Mouse (Mus musculus) kidney, postnatal 0 days (tissue): ENCODE measurements around the gene Ints6. TPM values are rescaled to one million over a fixed set of nuclear protein-coding genes. Genes with fewer than 3 reads are reported as not detected.

Source experiments
- ATAC-seq: fragments of 200-750 bp; cut with Nextera tagmentation; replicated peaks from 2 replicates; pipeline ENCODE4 v1.8.0; 2017; ENCODE audit warnings: low read depth, moderate number of reproducible peaks, moderate TSS enrichment, moderate library complexity; ENCODE audit not compliant: low FRiP score
- DNase-seq: peaks from one replicate; pipeline ENCODE4 v3.0.0-alpha.2; 2016; ENCODE audit warnings: low spot score
- H3K27ac ChIP-seq: fragments of 300-500 bp; sonication (generic); 2 replicates; pipeline ENCODE4 v1.5.1; 2014; ENCODE audit warnings: mild to moderate bottlenecking
- H3K27me3 ChIP-seq: fragments of 300-500 bp; sonication (generic); 2 replicates; pipeline ENCODE4 v1.6.1; 2014; ENCODE audit warnings: low read length, mixed read lengths; ENCODE audit not compliant: insufficient read depth
- H3K36me3 ChIP-seq: fragments of 300-500 bp; sonication (generic); 2 replicates; pipeline ENCODE4 v1.6.1; 2014; ENCODE audit warnings: low read length, mixed read lengths; ENCODE audit not compliant: insufficient read depth
- H3K4me1 ChIP-seq: fragments of 300-500 bp; sonication (generic); replicated peaks from 2 replicates; pipeline ENCODE4 v1.6.1; 2014; ENCODE audit warnings: antibody characterized with exemption, low read length, mixed read lengths; ENCODE audit not compliant: insufficient read depth
- H3K4me2 ChIP-seq: fragments of 300-500 bp; sonication (generic); 2 replicates; pipeline ENCODE4 v1.6.1; 2014; ENCODE audit warnings: mild to moderate bottlenecking, low read length, moderate library complexity, mixed read lengths
- H3K4me3 ChIP-seq: fragments of 300-500 bp; sonication (generic); replicated peaks from 2 replicates; pipeline ENCODE4 v1.5.1; 2014; ENCODE audit warnings: low read depth, low read length
- H3K9ac ChIP-seq: fragments of 300-500 bp; sonication (generic); 2 replicates; pipeline ENCODE4 v1.6.1; 2014; ENCODE audit warnings: low read depth, low read length
- H3K9me3 ChIP-seq: fragments of 300-500 bp; sonication (generic); replicated peaks from 2 replicates; pipeline ENCODE4 v1.6.1; 2016; ENCODE audit warnings: low read length, inconsistent platforms, mixed read lengths
- CTCF ChIP-seq: IDR thresholded peaks from 2 replicates; pipeline ENCODE4 v1.5.1; 2016; ENCODE audit warnings: antibody characterized with exemption, low read depth, mild to moderate bottlenecking, moderate library complexity
- WGBS: fragments of 180-500 bp; shearing (Covaris S2); extraction: QIAGEN DNeasy Blood & Tissue Kit; methylation state at CpG from one replicate; pipeline ENCODE4 v1.1.7; 2014; 5-methylcytosine and 5-hydroxymethylcytosine counted together
- polyA plus RNA-seq: library from polyadenylated mRNA; unstranded; fragments of >200 nt; fragmentation: Nextera tagmentation; extraction: Ambion mirVana; gene quantifications from 2 replicates; pipeline ENCODE4 v1.2.1, GENCODE M21; 2015

Gene Ints6
- polyA plus RNA-seq, 1 experiment from 2014 or later, result 13.5 TPM

DNA sequence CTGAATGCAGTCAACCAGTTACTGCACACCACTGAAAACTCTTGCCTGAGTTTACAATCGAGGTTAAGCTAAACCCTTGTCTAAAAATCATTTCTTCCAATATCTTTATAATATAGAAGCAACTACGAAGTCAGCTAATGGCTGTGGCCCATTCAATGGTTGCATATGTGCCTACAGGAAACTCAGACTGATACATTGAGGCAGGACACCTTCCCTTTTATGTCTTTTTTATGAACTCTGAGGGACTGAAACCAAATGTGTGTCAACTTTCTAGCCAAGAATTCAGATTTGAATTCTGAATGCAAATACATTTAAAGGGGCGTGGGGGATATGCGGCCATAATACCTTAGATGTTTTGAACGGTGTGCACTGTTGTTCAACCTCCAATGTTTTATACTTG is 2.3 kb downstream of the Ints6 start:
- DNase-seq (no peak), ATAC-seq (no peak)
- no peaks in the 10 kb centered on the region for H3K4me1 ChIP-seq
- 92% methylated on average over 5 of the region's 5 CpGs for WGBS
- no peak overlapping the region for H3K9ac ChIP-seq
- TF ChIP-seq CTCF, result no peak
- no peaks in the 10 kb centered on the region for H3K36me3 ChIP-seq
- H3K27ac ChIP-seq, result no peak overlapping the region
- H3K27me3 ChIP-seq, result no peaks in the 10 kb centered on the region
- no peak overlapping the region for H3K4me2 ChIP-seq
- H3K4me3 ChIP-seq, result no peak overlapping the region
- H3K9me3 ChIP-seq, result no peaks in the 10 kb centered on the region

DNA sequence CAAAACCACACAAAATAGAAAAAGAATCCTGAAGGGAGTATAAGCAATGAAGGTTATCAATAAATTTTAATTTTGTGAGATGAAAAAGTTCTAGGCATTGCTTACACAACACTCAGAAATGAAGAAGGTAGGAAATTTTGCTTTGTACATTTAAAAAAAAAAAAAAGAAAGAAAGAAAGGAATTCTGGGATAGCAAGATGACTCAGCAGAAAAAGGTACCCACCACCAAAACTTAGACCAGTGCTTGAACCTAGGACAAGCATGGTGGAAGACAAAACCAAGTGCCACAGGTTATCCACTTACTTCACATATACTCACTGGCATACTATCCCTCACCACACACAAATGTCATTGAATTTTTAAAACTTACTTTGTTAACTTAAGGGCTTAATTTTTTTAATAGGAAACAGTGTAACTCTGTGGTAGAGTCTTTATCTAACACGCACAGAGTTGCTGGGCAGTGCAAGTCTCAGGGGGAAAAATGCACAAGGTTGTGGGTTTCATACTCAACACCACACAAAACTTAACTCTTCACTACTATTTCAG is 5.8 kb downstream of the Ints6 start:
- Histone ChIP-seq H3K27ac (no peak overlapping the region), H3K4me3 (no peak overlapping the region), H3K4me1 (no peaks in the 10 kb centered on the region), H3K9ac (no peak overlapping the region), H3K36me3 (no peaks in the 10 kb centered on the region), H3K27me3 (no peaks in the 10 kb centered on the region), H3K9me3 (no peaks in the 10 kb centered on the region), H3K4me2 (no peak overlapping the region)
- DNase-seq (no peak), ATAC-seq (no peak)
- WGBS, result 90% methylated on average over 1 of the region's 1 CpGs
- no peak for TF ChIP-seq CTCF

DNA sequence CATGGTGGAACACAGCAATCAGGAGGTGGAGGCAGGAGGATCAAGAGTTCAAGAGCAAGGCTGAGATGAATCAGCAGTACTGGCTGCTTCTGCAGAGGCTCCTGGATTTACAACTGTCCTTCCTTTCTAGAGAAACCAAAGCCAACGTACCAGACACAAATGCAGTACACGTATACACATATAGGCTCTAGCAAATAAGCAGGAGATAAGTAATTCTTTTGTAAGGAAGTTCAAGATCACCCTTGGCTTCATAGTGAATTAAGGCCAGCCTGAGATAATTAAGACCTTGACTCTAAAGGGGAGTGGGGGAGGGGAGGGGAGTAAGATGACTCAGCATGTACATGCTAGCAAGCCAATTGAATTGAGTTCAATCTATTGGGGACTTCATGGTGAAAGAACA is 9.5 kb downstream of the Ints6 start:
- WGBS, result 86% methylated on average over 2 of the region's 2 CpGs
- no peak for ATAC-seq
- no peak for TF ChIP-seq CTCF

DNA sequence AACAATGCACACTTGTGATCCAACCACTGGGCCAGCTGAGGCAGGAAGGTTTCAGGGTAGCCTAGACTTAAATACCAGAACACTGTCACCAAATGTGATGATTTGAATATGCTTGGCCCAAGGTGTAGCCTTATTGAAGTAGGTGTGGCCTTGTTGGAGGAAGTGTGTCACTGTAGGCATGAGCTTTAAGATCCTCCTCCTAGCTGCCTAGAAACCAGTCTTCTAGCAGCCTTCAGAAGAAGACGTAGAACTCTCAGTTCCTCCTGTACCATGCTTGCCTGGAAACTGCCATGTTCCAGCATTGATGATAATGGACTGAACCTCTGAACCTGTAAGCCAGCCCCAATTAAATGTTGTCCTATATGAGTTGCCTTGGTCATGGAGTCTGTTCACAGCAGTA is 25.3 kb downstream of the Ints6 start:
- Histone ChIP-seq H3K4me3 (no peak overlapping the region), H3K27me3 (no peaks in the 10 kb centered on the region), H3K4me1 (no peaks in the 10 kb centered on the region), H3K9me3 (no peaks in the 10 kb centered on the region), H3K27ac (no peak overlapping the region), H3K36me3 (peaks cover 5% of the 10 kb centered on the region; the same call in 1 of the 2 replicates), H3K4me2 (no peak overlapping the region), H3K9ac (no peak overlapping the region)
- ATAC-seq (no peak), DNase-seq (no peak)
- TF ChIP-seq CTCF, result no peak
- 100% methylated on average over 1 of the region's 1 CpGs for WGBS

More for the DNA sequence above, 9.5 kb downstream of the Ints6 start:
- no peak overlapping the region for H3K4me3 ChIP-seq
- H3K4me2 ChIP-seq, result no peak overlapping the region
- no peaks in the 10 kb centered on the region for H3K36me3 ChIP-seq
- no peak for DNase-seq
- no peaks in the 10 kb centered on the region for H3K9me3 ChIP-seq
- H3K27me3 ChIP-seq, result no peaks in the 10 kb centered on the region
- H3K9ac ChIP-seq, result no peak overlapping the region
- no peaks in the 10 kb centered on the region for H3K4me1 ChIP-seq
- H3K27ac ChIP-seq, result no peak overlapping the region

DNA sequence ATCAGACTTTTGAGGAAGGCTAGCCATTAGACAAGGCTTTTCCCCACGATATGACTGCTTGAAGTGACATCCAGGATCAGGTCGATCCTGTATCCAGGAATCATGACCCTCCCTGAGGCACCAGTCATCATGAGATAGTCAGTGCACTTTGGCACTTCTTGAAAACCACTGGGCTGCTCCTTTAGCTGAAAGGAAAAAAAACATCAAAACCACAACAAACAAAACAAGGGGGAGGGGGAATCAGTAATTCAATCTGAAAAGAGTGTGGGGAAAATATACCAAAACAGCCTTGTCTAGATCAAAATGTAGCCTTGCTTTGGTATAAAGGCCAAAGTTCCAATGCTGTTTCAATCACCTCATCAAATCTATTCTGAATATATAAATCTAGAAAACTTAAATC is 27.3 kb downstream of the Ints6 start:
- Histone ChIP-seq H3K27me3 (no peaks in the 10 kb centered on the region), H3K4me2 (no peak overlapping the region), H3K4me3 (no peak overlapping the region), H3K36me3 (peaks cover 5% of the 10 kb centered on the region; the same call in 1 of the 2 replicates), H3K27ac (no peak overlapping the region), H3K9ac (no peak overlapping the region), H3K9me3 (no peaks in the 10 kb centered on the region), H3K4me1 (no peaks in the 10 kb centered on the region)
- no peak for TF ChIP-seq CTCF
- 82% methylated on average over 2 of the region's 2 CpGs for WGBS
- ATAC-seq (no peak), DNase-seq (no peak)

DNA sequence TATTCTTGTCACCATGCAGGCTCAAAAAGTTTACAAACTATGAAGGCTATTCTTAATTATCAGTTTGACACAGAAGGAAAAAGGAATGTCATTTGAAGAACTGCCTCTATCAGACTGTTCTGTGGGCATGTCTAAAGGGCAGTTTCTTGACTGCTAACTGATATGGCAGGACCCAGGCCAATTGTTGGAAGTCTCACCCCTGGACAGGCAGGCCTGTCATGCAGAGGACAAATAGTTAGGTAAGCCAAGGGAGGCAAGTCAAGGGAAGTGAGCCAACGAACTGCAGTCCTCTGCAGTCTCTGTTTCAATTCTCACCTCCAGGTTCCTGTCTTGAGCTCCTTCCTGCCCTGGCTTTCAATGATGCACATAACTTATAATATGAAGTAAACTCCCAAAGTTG is 29.1 kb downstream of the Ints6 start:
- DNase-seq (no peak), ATAC-seq (no peak)
- no peaks in the 10 kb centered on the region for H3K4me1 ChIP-seq
- no peaks in the 10 kb centered on the region for H3K27me3 ChIP-seq
- H3K27ac ChIP-seq, result no peak overlapping the region
- H3K4me3 ChIP-seq, result no peak overlapping the region
- no peak for TF ChIP-seq CTCF
- no peak overlapping the region for H3K9ac ChIP-seq
- 78% methylated on average over 1 of the region's 1 CpGs for WGBS
- H3K4me2 ChIP-seq, result no peak overlapping the region
- H3K36me3 ChIP-seq, result peaks cover 5% of the 10 kb centered on the region; the same call in 1 of the 2 replicates
- no peaks in the 10 kb centered on the region for H3K9me3 ChIP-seq

DNA sequence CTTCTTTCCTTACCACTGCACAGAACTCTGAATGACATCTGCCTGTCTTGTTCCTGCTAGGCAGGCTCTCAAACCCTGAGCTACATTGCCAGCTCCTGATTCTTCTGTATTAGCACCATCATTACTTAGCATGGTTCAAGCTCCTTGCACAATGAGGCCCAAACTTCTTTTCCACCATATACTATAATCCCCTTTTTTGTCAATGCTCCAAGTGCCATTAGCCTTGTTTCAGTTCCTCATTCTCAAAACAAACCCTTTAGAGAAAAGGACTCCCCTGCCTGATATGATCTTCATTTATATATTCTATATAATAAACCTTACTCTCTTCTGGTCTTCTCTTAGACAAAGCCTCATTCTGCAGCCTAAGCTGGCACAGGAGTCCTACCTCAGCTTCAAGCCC is 36.4 kb downstream of the Ints6 start:
- TF ChIP-seq CTCF, result no peak
- Histone ChIP-seq H3K9ac (no peak overlapping the region), H3K4me3 (no peak overlapping the region), H3K4me1 (no peaks in the 10 kb centered on the region), H3K4me2 (no peak overlapping the region), H3K36me3 (no peaks in the 10 kb centered on the region), H3K27ac (no peak overlapping the region), H3K9me3 (no peaks in the 10 kb centered on the region), H3K27me3 (no peaks in the 10 kb centered on the region)
- ATAC-seq (no peak), DNase-seq (no peak)
